Mouse (Mus musculus) spleen, adult 2 months (tissue): ENCODE data around the gene Srm. TPM values are rescaled to one million over a fixed set of nuclear protein-coding genes. Genes with fewer than 3 reads are reported as not detected.

Source experiments
- DNase-seq, 2 experiments: peaks; one replicate each; pipeline versions ENCODE4 v3.0.0 to v3.0.0-alpha.2; 2012 to 2021; ENCODE audit warnings: low spot score in 2 of 2, low read depth in 1 of 2
- H3K27ac ChIP-seq: fragments of 200-500 bp; 2 replicates; pipeline ENCODE4 v1.5.1; 2012; ENCODE audit warnings: low read length, inconsistent platforms; ENCODE audit not compliant: insufficient read depth
- H3K27me3 ChIP-seq: fragments of 200-500 bp; 2 replicates; pipeline ENCODE4 v1.6.1; 2012; ENCODE audit warnings: mild to moderate bottlenecking, moderate library complexity, low read length, inconsistent platforms; ENCODE audit not compliant: control insufficient read depth, insufficient read depth
- H3K36me3 ChIP-seq: fragments of 200-500 bp; 2 replicates; pipeline ENCODE4 v1.6.1; 2012; ENCODE audit warnings: mild to moderate bottlenecking, low read length, inconsistent platforms; ENCODE audit not compliant: control insufficient read depth, insufficient read depth
- H3K4me1 ChIP-seq: fragments of 200-500 bp; 2 replicates; pipeline ENCODE4 v1.6.1; 2011; ENCODE audit warnings: inconsistent platforms; ENCODE audit not compliant: control insufficient read depth, insufficient read depth, insufficient read length
- H3K4me3 ChIP-seq: fragments of 200-500 bp; 2 replicates; pipeline ENCODE4 v1.5.1; 2011; ENCODE audit warnings: mild to moderate bottlenecking, inconsistent platforms; ENCODE audit not compliant: insufficient read depth, insufficient read length; ENCODE audit errors: extremely low read depth
- CTCF ChIP-seq: fragments of 200-500 bp; IDR thresholded peaks from 2 replicates; pipeline ENCODE4 v1.5.1; 2011; ENCODE audit warnings: mild to moderate bottlenecking, inconsistent platforms; ENCODE audit not compliant: insufficient read depth, insufficient read length, insufficient replicate concordance; ENCODE audit errors: extremely low read depth
- POLR2A ChIP-seq: fragments of 200-500 bp; IDR thresholded peaks from 2 replicates; pipeline ENCODE4 v1.6.1; 2011; ENCODE audit warnings: low read depth, low read length, inconsistent platforms
- WGBS: fragments of 180-500 bp; shearing (Covaris S2); methylation state at CpG from one replicate; pipeline ENCODE4 v1.1.7; 2018; 5-methylcytosine and 5-hydroxymethylcytosine counted together
- polyA plus RNA-seq: library from polyadenylated mRNA; depleted of rRNA; stranded (reverse); fragments of >200 nt; gene quantifications from 2 replicates; pipeline ENCODE4 v1.2.3, GENCODE M21; 2012

Gene Srm
- polyA plus RNA-seq, 1 experiment = 55.7 TPM

DNA sequence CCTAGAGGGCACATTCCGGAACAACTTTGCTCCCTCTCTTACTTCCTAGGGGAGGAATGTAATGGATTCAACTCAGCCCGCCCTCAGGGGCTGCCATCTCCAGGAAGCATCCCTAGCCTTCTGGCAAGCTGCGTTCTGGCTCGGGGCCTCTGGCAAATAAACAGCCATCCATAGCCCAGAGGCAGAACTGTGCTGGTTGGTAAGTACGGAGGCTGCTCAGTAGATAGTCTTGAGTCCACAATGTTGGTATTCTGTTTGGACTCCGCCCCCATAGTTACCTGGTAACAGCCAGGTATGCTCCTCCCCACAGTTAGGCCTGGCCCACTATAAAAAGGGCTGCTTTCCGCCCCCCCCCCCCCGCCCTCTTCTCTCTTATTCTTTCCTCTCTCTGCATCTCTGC lies 1.7 kb upstream of the Srm start:
- H3K4me3 ChIP-seq = no peak overlapping the region
- H3K27me3 ChIP-seq = no peaks in the 10 kb centered on the region
- DNase-seq = no peak
- no peak overlapping the region for H3K27ac ChIP-seq
- peaks cover 14% of the 10 kb centered on the region; the same call in 1 of the 2 replicates for H3K4me1 ChIP-seq
- H3K36me3 ChIP-seq = peaks cover 5% of the 10 kb centered on the region
- TF ChIP-seq CTCF = no peak
- TF ChIP-seq POLR2A = no peak
- 93% methylated on average over 7 of the region's 8 CpGs for WGBS

- 6% methylated on average over 18 of the region's 18 CpGs for WGBS
- TF ChIP-seq POLR2A (no peak), CTCF (no peak)
- H3K4me1 ChIP-seq = peaks cover 14% of the 10 kb centered on the region; the same call in 1 of the 2 replicates
Observed at GRCm38 (mm10) chr4:148590421-148591170, 707 bp upstream of the Srm start.

GRCm38 (mm10) chr4:148591637-148592380 lies 506 bp downstream of the Srm start:
- TF ChIP-seq CTCF (no peak), POLR2A (no peak)
- no peak overlapping the region for H3K27ac ChIP-seq
- no peak for DNase-seq
- WGBS = under 1% methylated on average over 52 of the region's 53 CpGs
- H3K4me3 ChIP-seq = peak overlapping the region; percentile 79
- no peaks in the 10 kb centered on the region for H3K27me3 ChIP-seq
- peaks cover 13% of the 10 kb centered on the region for H3K36me3 ChIP-seq
- H3K4me1 ChIP-seq = peaks cover 14% of the 10 kb centered on the region; the same call in 1 of the 2 replicates

More at GRCm38 (mm10) chr4:148590421-148591170, 707 bp upstream of the Srm start:
- Histone ChIP-seq H3K4me3 (peak overlapping the region; percentile 76), H3K36me3 (peaks cover 11% of the 10 kb centered on the region), H3K27me3 (no peaks in the 10 kb centered on the region), H3K27ac (0 out of 2 replicates have a peak overlapping the region, but pooled peaks have one; percentile 17)
- DNase-seq = no peak

GRCm38 (mm10) chr4:148593996-148594395 lies 2.7 kb downstream of the Srm start:
- Histone ChIP-seq H3K27ac (no peak overlapping the region), H3K27me3 (no peaks in the 10 kb centered on the region), H3K4me1 (peaks cover 14% of the 10 kb centered on the region; the same call in 1 of the 2 replicates), H3K4me3 (no peak overlapping the region), H3K36me3 (peaks cover 15% of the 10 kb centered on the region)
- 95% methylated on average over 11 of the region's 11 CpGs for WGBS
- no peak for DNase-seq
- TF ChIP-seq POLR2A (no peak), CTCF (no peak)

GRCm38 (mm10) chr4:148595916-148596315 lies 4.6 kb downstream of the Srm start:
- H3K27me3 ChIP-seq = no peaks in the 10 kb centered on the region
- 91% methylated on average over 6 of the region's 6 CpGs for WGBS
- H3K4me1 ChIP-seq = peaks cover 11% of the 10 kb centered on the region; the same call in 1 of the 2 replicates
- no peak overlapping the region for H3K4me3 ChIP-seq
- peaks cover 15% of the 10 kb centered on the region for H3K36me3 ChIP-seq
- no peak overlapping the region for H3K27ac ChIP-seq
- no peak for DNase-seq
- TF ChIP-seq POLR2A (no peak), CTCF (no peak)

- DNase-seq = no peak
- H3K27me3 ChIP-seq = no peaks in the 10 kb centered on the region
- no peak overlapping the region for H3K4me3 ChIP-seq
- TF ChIP-seq POLR2A (no peak), CTCF (no peak)
- H3K36me3 ChIP-seq = peaks cover 15% of the 10 kb centered on the region
- H3K4me1 ChIP-seq = peaks cover 11% of the 10 kb centered on the region; the same call in 1 of the 2 replicates
- 93% methylated on average over 3 of the region's 3 CpGs for WGBS
- H3K27ac ChIP-seq = no peak overlapping the region
Observed at GRCm38 (mm10) chr4:148596731-148597130, 5.4 kb downstream of the Srm start.

GRCm38 (mm10) chr4:148598826-148599225 lies 7.5 kb downstream of the Srm start:
- 92% methylated on average over 12 of the region's 12 CpGs for WGBS
- H3K27me3 ChIP-seq = no peaks in the 10 kb centered on the region
- H3K4me3 ChIP-seq = no peak overlapping the region
- no peak for TF ChIP-seq POLR2A
- no peak for TF ChIP-seq CTCF
- peaks cover 13% of the 10 kb centered on the region for H3K36me3 ChIP-seq
- H3K4me1 ChIP-seq = no peaks in the 10 kb centered on the region
- H3K27ac ChIP-seq = no peak overlapping the region
- DNase-seq = no peak
